Mouse (Mus musculus): Measurements from ENCODE around the gene Gm44511. TPM values are rescaled to one million over a fixed set of nuclear protein-coding genes. Genes with fewer than 3 reads are reported as not detected.

Gm44511 gene
- polyA plus RNA-seq, 1 experiment from 2014 or later = not detected

DNA sequence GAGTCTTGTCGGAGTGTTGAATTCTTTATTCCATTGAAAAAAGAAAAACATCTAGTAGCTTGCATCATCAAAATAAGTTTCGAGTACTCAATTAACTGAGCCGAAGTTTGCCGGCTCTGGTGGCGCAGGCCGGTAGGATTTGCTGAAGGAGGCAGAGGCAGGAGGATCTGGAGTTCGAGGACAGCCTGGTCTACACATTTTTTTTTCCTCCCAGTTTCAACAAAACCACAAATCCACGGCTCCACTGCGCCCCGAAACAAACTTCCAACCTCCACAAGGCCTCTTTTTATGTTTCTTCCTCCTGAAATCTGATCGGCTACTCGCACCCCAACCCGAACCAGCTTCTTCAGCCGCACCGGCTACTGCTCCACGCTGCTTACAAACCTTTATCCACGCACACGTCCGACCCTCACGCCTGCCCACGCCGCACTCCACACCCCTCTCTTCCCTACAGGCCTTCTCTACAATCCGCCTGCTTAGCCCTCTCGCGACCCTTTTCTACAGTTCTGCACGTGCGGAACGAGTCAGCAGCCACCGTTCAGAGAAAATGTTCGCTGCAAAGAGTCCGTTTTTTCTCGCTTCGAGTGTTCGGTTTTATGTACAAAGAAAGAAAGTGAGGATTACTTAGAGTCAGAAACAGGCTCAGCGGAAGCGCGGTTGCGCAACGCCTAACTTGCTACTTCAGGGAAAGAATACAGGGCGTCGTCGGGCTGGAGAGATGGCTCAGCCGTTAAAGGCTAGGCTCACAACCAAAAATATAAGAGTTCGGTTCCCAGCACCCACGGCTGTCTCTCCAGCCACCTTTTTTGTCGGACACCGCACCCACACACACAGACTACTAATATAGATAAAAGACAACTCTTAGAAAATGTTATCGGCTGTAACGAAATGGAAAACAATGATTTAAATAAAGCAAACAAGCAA lies 12.5 kb upstream of the Gm44511 start:
- no peaks in the 10 kb centered on the region for H3K36me3 ChIP-seq
- H3K27me3 ChIP-seq (ENCODE audit: low read depth, poor library complexity, severe bottlenecking) = 0 out of 2 replicates have a peak, but pooled peaks cover 5% of the 10 kb centered on the region
- peak overlapping the region; percentile 93 for H3K27ac ChIP-seq (replicated peaks)
- H3K4me1 ChIP-seq = peaks cover 30% of the 10 kb centered on the region
- under 1% methylated on average over 49 of the region's 49 CpGs for WGBS
- peak; percentile 87 for DNase-seq (ENCODE audit: low spot score)
- H3K4me3 ChIP-seq = peak overlapping the region; percentile 74
- no peaks in the 10 kb centered on the region for H3K9me3 ChIP-seq (replicated peaks)

DNA sequence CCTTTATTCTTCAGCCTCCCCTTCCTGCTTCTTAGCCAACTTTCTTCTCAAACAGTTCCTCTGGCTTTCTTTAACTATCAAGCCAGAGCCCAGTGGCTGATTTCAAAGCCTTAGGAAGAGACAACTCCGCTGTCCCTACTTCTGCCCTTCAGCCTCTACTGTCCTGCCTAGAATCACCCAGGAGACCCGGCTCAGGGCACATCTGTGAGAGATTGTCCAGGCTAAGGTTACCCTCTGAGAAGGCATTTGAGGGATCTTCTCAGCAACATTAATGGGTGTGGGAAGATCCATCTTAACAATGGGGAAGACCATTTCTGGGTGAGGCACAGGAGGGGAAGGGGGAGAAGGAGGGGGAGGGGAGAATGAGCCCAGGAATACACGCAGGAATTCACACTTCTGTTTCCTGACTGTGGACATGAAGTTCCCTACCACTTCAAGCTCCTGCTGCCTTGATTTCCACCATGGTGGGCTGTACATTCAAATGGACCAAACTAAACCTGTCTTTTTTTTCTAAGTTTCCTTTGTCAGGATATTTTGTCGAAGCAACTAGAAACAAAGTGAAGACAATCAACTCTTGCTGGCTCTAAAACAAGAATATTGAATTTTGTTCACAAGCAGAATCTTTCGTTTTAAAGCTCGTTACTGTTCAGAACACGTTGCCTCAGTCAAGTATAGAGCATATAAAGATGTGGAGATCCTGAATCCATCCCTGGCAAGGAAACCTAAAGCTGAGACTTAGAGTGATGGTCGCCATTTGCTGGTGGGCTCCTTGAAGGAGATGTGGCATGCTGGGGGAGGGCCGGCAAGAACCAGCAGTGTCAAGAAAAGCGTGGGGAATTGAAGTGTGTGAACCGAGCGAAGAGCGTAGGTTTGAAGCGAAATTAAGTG lies 11.6 kb upstream of the Gm44511 start:
- 2% methylated on average over 14 of the region's 14 CpGs for WGBS
- Histone ChIP-seq H3K4me3 (peak overlapping the region; percentile 74), H3K4me1 (peaks cover 30% of the 10 kb centered on the region), H3K36me3 (no peaks in the 10 kb centered on the region), H3K9me3 (replicated peaks) (no peaks in the 10 kb centered on the region), H3K27ac (replicated peaks) (peak overlapping the region; percentile 93), H3K27me3 (ENCODE audit: low read depth, poor library complexity, severe bottlenecking) (0 out of 2 replicates have a peak, but pooled peaks cover 5% of the 10 kb centered on the region)
- peak; percentile 60 for DNase-seq (ENCODE audit: low spot score)

- WGBS = 90% methylated on average over 6 of the region's 6 CpGs
- H3K27ac ChIP-seq (replicated peaks) = peak overlapping the region; percentile 93
- H3K4me1 ChIP-seq = peaks cover 26% of the 10 kb centered on the region
- peak overlapping the region; percentile 74; the same call in 1 of the 2 replicates for H3K4me3 ChIP-seq
- H3K9me3 ChIP-seq (replicated peaks) = no peaks in the 10 kb centered on the region
- H3K36me3 ChIP-seq = no peaks in the 10 kb centered on the region
- H3K27me3 ChIP-seq (ENCODE audit: low read depth, poor library complexity, severe bottlenecking) = 0 out of 2 replicates have a peak, but pooled peaks cover 4% of the 10 kb centered on the region
- DNase-seq (ENCODE audit: low spot score) = no peak
Observed at GRCm38 (mm10) chr6:128836955-128837334, 10.8 kb upstream of the Gm44511 start.

DNA sequence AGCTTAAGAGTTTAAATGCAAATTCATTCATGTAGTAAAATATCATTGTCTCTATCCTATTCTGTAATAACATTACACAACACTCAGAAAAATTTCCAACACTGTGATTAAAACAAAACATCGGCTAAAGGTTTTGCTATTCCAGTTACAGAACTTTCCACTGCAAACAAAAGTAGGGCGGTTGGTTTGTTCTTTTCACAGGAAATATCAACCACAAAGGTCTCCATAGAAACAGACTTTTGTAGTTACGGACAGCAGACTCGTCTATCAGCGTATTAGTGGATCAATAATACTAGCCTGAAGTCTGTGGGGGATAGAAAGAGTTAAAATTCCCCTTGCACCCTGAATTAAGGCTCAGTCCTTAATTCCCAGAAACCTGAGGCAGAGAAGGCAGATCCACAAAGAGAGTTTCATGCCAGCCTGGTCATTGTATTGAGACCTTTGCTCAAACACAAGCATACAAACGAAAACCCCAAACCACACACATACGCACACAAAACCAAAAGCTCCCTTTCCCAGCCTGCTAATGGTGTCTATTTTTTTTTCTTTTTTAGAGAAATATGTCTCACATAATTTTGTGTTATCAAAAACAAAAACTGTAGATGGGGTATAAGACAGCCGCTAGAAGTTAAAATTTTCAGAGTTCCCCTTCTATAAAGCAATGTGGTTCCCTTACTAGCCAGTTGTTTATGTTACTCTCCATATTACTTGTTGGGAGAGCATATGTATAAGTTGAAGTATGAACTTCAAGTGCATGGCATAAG lies 10.3 kb upstream of the Gm44511 start:
- peaks cover 20% of the 10 kb centered on the region; the same call in 1 of the 2 replicates for H3K4me1 ChIP-seq
- no peak for DNase-seq (ENCODE audit: low spot score)
- WGBS = 78% methylated on average over 8 of the region's 8 CpGs
- H3K9me3 ChIP-seq (replicated peaks) = no peaks in the 10 kb centered on the region
- no peak overlapping the region for H3K27ac ChIP-seq (replicated peaks)
- H3K36me3 ChIP-seq = no peaks in the 10 kb centered on the region
- H3K4me3 ChIP-seq = no peak overlapping the region
- H3K27me3 ChIP-seq (ENCODE audit: low read depth, poor library complexity, severe bottlenecking) = no peaks in the 10 kb centered on the region

DNA sequence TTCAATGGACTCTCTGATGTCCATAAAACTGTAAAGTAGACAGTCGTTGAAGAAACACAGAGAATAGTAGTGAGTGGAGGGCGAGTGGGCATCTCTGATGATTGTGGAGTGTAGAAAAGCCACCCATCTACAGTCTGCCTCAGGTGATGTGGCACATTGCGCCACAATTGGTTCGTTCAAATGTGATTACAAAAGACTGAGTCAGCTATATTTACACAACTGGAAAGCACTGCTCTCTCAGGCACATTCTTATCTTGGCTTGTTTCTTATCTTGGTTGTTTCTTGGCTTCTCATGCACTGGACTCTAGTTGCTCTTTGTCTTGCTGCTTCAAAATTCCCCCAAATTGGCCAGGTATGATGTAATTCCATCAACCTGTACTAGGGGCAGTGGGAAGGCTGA lies 9.5 kb upstream of the Gm44511 start:
- WGBS = 87% methylated on average over 4 of the region's 4 CpGs
- no peak for DNase-seq (ENCODE audit: low spot score)
- Histone ChIP-seq H3K9me3 (replicated peaks) (no peaks in the 10 kb centered on the region), H3K4me3 (no peak overlapping the region), H3K36me3 (no peaks in the 10 kb centered on the region), H3K27ac (replicated peaks) (no peak overlapping the region), H3K4me1 (peaks cover 19% of the 10 kb centered on the region; the same call in 1 of the 2 replicates), H3K27me3 (ENCODE audit: low read depth, poor library complexity, severe bottlenecking) (no peaks in the 10 kb centered on the region)

GRCm38 (mm10) chr6:128833046-128833445 lies 6.9 kb upstream of the Gm44511 start:
- H3K9me3 ChIP-seq (replicated peaks) = no peaks in the 10 kb centered on the region
- H3K36me3 ChIP-seq = no peaks in the 10 kb centered on the region
- 87% methylated on average over 10 of the region's 10 CpGs for WGBS
- no peaks in the 10 kb centered on the region for H3K27me3 ChIP-seq (ENCODE audit: low read depth, poor library complexity, severe bottlenecking)
- no peak overlapping the region for H3K4me3 ChIP-seq
- H3K4me1 ChIP-seq = peaks cover 16% of the 10 kb centered on the region
- no peak overlapping the region for H3K27ac ChIP-seq (replicated peaks)
- DNase-seq (ENCODE audit: low spot score) = no peak

- H3K4me3 ChIP-seq = no peak overlapping the region
- WGBS = 74% methylated on average over 4 of the region's 4 CpGs
- no peak overlapping the region for H3K27ac ChIP-seq (replicated peaks)
- peaks cover 4% of the 10 kb centered on the region for H3K4me1 ChIP-seq
- no peak for DNase-seq (ENCODE audit: low spot score)
- H3K27me3 ChIP-seq (ENCODE audit: low read depth, poor library complexity, severe bottlenecking) = no peaks in the 10 kb centered on the region
- H3K36me3 ChIP-seq = no peaks in the 10 kb centered on the region
- H3K9me3 ChIP-seq (replicated peaks) = no peaks in the 10 kb centered on the region
Observed at GRCm38 (mm10) chr6:128829837-128830236, 3.7 kb upstream of the Gm44511 start.

DNA sequence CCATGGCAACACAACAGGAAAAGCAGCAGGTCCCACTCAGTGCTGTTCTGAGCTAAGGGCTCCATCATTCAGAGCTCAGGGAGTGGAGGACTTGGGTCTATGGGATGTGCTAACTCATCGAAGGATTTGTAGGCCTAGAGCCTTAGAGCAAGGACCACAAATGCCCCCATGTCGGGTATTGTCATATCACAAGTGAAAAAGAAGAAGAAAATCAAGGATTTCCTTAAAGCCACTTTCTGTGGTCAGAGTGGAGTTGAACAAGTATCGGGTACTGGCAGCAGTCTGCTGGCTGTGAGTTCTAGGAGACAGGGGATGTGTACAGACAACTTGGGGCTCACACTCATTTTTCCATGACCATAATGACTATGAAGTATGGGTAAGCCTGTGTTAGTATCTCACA lies 666 bp upstream of the Gm44511 start:
- peaks cover 4% of the 10 kb centered on the region for H3K4me1 ChIP-seq
- no peak overlapping the region for H3K4me3 ChIP-seq
- H3K27me3 ChIP-seq (ENCODE audit: low read depth, poor library complexity, severe bottlenecking) = no peaks in the 10 kb centered on the region
- H3K27ac ChIP-seq (replicated peaks) = no peak overlapping the region
- H3K9me3 ChIP-seq (replicated peaks) = no peaks in the 10 kb centered on the region
- DNase-seq (ENCODE audit: low spot score) = no peak
- 86% methylated on average over 3 of the region's 3 CpGs for WGBS
- H3K36me3 ChIP-seq = no peaks in the 10 kb centered on the region

- Histone ChIP-seq H3K9me3 (replicated peaks) (no peaks in the 10 kb centered on the region), H3K36me3 (no peaks in the 10 kb centered on the region), H3K4me1 (peaks cover 4% of the 10 kb centered on the region; the same call in 1 of the 2 replicates), H3K27me3 (ENCODE audit: low read depth, poor library complexity, severe bottlenecking) (no peaks in the 10 kb centered on the region), H3K27ac (replicated peaks) (no peak overlapping the region), H3K4me3 (no peak overlapping the region)
- no peak for DNase-seq (ENCODE audit: low spot score)
- WGBS = 86% methylated on average over 4 of the region's 4 CpGs
Observed at GRCm38 (mm10) chr6:128818083-128818802, 7.9 kb downstream of the Gm44511 start.

DNA sequence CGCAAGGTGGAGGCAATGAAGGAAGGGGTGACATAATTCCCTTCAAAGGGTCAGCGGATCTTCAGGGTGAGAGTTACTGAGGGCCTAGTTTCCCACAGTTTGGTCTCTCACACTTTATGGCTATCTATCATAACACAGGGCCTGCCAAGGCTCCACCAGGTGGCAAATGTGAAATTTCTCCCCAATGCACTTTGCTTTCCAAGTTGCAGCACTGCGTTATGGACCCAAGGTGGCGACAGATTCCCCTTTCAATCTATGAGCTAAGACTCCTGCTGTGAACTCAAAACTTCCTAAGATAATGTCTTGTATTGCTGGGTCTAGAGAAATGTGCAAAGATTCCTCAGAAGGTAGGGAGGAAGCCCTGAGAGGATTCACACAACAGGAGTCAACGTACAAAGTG lies 17.6 kb downstream of the Gm44511 start:
- Histone ChIP-seq H3K9me3 (replicated peaks) (no peaks in the 10 kb centered on the region), H3K36me3 (no peaks in the 10 kb centered on the region), H3K27ac (replicated peaks) (no peak overlapping the region), H3K4me1 (0 out of 2 replicates have a peak, but pooled peaks cover 2% of the 10 kb centered on the region), H3K27me3 (ENCODE audit: low read depth, poor library complexity, severe bottlenecking) (no peaks in the 10 kb centered on the region), H3K4me3 (no peak overlapping the region)
- WGBS = 90% methylated on average over 5 of the region's 5 CpGs
- DNase-seq (ENCODE audit: low spot score) = no peak

DNA sequence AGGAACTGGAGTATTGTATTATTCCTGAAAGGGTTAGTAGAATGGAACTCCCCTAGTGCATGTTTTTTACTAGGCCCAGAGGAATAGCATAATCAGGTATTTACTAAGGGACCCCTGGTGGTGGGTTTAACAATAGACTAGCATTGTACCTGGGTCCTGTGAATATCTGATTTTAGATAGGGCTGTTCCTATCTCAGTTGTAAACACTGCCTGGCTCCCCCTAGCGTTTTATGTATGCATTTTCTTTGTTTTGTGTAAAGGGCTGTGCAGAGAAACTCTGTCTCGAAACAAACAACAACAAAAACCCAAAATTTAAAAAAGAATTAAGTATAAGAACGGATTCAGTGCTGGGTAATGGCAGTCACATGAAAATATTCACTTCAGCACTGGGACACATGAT lies 19.1 kb downstream of the Gm44511 start:
- H3K4me1 ChIP-seq = peaks cover 8% of the 10 kb centered on the region; the same call in 1 of the 2 replicates
- 67% methylated on average over 3 of the region's 3 CpGs for WGBS
- H3K27ac ChIP-seq (replicated peaks) = no peak overlapping the region
- H3K9me3 ChIP-seq (replicated peaks) = no peaks in the 10 kb centered on the region
- H3K4me3 ChIP-seq = no peak overlapping the region
- H3K27me3 ChIP-seq (ENCODE audit: low read depth, poor library complexity, severe bottlenecking) = no peaks in the 10 kb centered on the region
- no peak for DNase-seq (ENCODE audit: low spot score)
- H3K36me3 ChIP-seq = no peaks in the 10 kb centered on the region

Measured in midbrain, embryonic 10.5 days (tissue).